Mouse (Mus musculus): ENCODE measurements around the gene Ddx6.
A peak's percentile ranks its signal among the peaks of the same experiment; 100 is the strongest.

Gene Ddx6

DNA sequence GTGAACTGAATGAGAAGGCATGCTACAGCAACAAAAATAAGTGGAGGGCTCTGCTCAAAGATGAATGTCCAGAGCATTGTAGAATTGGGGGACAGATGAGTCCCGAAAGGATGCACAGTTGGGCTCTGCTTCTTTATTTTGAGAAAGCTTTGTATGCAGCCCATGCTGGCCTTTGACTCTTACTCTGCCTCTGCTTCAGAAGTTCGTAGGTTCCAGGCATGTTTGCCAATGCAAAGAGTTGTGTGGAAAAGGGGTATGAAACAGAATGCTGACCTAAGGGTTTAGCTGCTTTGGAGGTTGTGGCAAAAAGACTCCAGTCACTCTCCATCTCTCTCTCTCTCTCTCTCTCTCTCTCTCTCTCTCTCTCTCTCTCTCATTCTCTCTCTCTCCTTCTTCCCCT, 36.9 kb downstream of the Ddx6 start:
- no peak for DNase-seq (ENCODE audit: low read depth)

DNA sequence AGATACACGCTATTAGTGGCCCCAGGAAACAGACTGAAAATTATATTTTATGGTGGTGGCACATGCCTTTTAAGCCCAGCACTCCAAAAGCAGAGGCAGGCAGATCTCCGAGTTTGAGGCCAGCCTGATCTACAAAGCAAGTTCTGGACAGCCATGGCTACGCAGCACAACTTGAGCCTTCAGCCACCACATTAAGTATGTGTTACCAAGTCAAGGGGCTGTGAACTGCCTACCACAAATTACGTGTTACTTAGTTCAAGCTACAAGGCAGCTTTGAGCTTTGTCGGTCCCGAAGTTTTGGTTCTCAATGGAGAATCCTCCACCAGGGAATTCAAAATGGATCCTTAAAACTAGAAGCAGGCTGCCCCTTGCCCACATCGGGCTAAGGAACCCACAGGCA, 38.4 kb downstream of the Ddx6 start:
- DNase-seq (ENCODE audit: low read depth), result no peak

DNA sequence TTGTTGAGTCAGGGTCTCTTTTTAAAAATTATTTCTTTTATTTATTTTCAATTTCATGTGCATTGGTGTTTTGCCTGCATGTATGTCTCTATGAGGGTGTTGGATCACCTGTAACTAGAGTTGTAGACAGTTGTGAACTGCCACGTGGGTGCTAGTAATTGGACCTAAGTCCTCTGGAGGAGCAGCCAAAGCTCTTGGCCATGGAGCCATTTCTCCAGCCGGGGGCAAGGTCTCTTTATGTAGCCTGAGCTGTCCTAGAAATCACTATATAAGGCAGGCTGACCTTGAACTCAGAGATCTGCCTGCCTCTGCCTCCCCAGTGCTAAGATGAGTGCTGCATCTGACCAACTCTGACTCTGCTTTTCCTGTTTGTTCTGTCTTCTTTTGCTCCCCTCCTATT, 39.5 kb downstream of the Ddx6 start:
- no peak for DNase-seq (ENCODE audit: low read depth)

DNA sequence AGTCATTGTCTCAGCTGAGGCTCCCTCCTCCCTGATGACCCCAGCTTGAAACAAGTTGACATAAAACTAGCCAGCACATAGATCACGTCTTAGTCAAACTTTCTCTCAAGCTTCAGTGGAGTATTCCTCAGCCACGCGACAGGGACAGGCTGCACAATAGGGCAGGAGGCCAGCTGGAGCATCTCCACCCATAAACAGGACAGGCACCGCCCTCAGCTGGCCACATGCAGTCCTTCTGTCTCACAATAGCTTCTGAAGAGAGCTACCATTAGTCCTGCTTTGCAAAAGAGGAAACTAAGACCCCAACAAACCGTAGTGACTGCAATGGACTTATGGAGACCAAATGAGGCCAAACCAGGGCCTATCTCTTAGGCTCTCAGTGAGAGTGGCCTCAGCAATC, 40.8 kb downstream of the Ddx6 start:
- no peak for DNase-seq (ENCODE audit: low read depth)

DNA sequence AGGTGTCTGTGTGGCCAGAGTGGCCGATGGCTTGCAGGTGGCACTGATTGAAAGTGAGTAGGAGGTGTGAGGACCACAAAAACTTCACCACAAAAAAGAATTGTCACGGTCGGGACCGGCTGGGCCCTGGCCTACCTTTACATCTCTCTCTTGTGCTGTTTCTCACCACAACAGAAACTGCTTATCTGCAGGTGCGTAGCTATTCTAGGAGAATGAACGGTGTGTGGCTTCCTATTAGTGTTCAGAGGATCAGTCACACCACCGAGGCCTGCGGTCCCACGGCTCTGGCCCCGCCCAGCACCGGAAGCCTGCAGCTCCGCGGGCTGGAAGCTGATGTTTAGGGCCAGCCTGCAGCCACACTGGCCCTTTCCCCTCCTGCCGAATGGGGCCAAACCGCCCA, 41.2 kb downstream of the Ddx6 start:
- DNase-seq (ENCODE audit: low read depth), result no peak

DNA sequence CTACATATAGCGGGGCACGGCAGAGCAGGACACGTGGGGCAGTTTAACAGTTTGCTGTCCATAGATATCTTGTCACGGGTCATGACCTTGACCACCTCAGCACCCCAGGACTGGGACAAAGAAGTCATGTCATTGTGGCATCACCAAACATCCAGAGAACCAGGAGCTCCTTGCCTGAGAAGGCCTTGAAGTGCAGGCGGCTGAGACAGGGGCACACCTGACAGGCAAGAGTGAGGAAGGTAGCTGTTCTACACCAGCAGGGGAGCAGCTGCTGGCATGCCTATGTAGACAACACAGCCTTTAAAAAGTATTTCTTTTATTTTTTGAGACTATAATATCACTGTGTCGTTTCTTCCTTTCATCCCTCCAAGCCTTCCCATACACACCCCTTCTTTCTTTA, 41.7 kb downstream of the Ddx6 start:
- DNase-seq (ENCODE audit: low read depth), result no peak

DNA sequence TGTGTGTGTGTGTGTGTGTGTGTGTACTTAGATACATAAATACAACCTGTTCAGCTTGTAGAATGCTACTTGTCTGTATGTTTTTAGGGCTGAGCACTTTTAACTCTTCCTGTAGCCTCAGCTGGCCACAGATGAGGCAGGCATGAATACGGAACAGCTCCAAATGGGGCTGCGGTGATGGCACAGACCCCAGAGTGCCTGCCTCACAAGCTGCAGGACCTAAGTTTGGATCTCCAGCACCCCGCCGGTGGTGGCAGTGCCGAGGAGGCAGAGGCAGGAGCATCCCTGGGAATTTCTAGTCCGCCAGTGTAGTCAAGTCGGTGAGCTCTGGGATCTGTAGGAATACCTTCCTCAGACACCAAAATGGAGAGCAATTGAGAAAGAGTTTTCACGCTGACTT, 42.3 kb downstream of the Ddx6 start:
- DNase-seq (ENCODE audit: low read depth), result no peak

DNA sequence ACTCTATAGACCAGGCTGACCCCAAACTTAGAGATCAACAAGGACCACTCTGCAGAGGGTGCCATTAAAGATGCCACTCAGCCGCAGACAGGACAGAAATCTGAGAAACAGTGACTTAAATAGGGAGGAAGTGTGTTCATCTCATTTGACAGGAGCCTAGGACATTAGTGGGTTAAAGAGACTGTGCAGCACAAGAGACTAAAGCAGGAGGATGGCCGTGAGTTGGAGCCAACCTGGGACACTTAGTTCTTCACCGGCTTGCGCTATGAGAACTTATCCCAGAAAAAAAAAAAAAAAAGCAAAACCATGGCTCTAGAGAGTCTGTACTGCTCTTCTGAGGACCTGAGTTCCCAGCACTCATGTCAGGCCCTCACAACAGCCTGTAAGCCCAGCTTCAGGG, 43.0 kb downstream of the Ddx6 start:
- no peak for DNase-seq (ENCODE audit: low read depth)

DNA sequence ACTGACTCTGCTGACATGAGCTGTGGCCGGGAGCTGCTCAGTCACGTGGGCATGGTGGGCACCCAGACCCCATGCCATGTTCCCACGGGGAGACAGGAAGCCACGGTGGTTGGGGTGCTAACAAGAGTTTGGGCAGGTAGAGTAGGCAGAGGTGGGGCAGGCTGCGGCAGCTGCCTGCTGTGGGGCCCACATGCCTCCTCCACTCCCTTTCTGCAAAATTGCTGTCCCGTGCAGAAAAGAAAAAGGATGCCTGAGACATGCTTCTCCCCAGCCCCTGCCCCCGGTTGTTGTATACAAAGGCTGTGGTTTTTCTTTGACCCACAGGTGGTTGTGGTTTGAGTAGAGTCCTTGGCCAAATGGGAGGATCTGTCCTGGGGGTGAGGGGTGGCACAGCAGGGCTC, 44.2 kb downstream of the Ddx6 start:
- peak; percentile 8 for DNase-seq (ENCODE audit: low read depth)

DNA sequence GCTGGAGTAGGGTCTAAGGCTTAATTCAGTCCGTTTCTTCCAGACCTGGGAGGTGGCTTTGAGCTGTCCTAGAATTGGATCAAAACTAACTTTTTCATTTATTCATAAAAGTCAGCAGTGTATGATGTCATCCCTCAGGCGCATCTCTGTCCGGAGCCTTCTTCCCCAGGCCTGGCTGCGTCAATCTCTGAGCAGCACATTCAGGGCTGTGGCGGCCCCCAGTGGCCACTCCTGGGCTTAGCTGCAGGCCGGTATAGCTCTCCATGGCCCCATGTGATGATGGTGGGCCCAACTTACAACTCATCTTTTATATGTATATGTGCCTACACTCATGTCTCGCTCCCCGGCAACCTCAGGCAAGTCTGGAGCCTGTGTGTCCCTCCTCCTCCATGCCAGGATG, 47.3 kb downstream of the Ddx6 start:
- DNase-seq (ENCODE audit: low read depth), result peak; percentile 85

DNA sequence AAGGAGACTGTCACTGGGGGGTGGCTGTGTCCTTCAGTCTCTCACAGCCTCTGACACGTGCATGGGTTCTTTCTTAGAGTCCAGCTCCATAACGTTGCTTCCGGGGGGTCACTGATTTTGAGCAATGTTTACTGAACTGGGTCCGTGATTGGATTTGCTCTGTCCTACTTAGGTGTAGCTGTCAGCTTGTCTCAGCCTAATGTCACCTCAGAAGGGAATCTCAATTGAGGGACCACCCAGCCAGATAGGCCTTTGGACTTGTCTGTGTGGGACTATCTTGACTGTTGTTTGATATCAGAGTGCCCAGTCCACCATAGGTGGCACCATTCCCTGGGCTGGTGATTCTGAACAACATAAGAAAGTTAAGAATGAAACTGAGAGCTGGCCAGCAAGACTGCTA, 49.2 kb downstream of the Ddx6 start:
- DNase-seq (ENCODE audit: low read depth), result no peak

DNA sequence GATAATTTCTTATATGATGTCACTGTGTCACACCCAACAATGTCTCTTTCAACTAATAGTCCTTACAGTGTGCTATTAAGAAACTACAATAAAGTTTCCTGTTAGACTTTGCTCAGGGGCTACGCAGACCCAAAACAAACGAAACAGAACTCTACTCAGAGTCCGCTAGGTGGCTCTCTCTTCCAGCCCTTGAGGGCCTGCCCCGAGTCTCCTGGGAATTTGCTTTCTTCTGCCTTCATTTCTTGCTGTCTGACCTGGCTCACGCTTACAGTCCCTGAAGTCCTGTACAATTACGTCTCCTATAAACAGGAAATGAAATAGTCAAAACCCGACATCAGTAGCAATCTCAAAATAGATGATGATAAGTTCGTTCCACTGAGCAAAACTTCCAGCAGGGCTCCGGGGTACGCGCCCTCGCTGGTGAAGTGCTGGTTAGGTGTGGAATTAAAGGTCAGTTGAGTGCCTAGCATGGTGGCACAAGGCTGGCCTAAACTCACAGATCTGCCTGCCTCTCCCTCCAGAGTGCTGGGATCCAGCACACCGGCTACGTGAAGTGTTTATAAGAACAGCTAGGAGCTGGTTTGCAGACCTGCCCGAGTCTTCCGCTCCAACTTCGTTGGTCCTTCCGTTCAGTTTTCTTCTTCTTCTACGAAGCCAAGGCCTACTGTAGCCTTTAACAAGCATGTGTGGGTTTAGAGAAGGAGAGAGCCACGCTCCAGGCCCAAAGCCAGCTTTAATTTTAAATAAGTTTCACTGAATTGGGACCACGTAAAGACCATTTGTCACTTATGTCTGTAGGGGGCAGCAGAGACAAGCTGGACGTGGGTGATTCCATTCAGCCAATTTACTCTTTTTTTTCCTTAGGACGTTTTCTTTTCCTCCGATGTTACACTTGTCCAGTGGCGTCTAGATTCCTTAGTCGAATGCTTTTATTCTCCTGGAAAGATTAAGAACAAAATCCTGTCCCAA, 50.7 kb downstream of the Ddx6 start:
- DNase-seq (ENCODE audit: low read depth), result peak; percentile 88

DNA sequence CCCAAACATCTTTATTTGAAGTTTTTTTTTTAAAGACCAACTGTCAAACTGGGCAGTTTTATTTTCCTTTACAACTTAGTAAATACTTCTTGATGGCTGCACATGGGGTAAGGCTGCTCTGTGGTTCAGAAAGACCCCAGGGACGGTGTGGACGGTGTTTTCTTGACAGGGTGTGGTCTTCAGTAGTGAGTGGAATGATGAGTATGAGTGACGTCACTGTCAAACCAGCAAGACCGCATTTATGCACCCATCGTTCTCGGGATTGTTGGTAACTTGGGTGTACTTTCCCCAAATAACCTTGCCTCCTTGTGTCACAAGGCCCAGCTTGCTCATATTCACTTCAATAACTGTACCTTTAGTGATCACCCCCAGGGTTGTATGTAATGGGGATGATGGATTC, 59.0 kb downstream of the Ddx6 start:
- no peak for DNase-seq (ENCODE audit: low read depth)

DNA sequence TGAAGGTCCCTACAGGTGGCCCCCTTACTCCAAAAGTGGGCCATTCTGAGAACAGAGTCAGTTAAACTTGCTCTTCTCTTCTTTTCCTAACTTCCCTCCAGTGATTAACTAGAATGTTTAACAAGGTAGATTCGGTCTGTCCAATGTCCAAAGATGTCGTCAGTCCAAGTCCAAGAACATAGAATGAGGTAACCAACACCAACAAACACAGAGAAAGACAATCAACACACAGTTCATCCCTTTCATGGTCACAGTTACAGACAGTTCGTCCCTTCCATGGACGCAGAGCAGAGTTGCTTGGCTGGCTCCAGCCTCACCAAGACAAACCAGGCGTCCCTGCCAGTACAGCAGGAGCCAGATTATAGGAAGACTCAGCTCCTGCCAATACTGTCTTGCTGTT, 66.7 kb downstream of the Ddx6 start:
- no peak for DNase-seq (ENCODE audit: low read depth)

DNA sequence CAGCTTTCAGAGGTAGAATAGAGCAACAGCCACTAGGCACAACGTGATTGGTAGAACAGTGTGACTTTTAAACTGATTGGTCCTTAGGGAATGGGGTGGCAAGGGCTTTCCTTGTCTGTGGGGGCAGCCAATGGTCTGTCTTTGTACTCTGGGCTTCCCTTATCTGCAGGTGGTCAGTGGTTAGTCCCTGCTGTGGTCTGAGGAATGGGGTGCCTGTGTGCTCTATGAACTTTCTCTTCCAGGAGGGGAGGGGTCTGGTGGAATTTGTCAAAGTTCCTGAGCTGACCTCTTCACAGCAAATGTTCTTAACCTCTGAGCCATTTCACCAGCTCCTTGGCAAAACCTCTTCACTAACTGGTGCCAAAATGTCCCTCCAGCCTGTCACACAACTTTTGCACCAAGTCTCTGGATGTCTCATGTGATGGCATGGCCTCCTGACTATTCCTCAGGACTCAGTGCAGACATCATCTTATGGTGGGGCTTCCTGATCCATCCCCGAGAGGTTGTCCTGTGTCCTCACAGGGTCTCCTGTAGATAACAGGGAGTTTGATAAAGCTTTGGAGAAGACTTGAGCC, 67.7 kb downstream of the Ddx6 start:
- no peak for DNase-seq (ENCODE audit: low read depth)

DNA sequence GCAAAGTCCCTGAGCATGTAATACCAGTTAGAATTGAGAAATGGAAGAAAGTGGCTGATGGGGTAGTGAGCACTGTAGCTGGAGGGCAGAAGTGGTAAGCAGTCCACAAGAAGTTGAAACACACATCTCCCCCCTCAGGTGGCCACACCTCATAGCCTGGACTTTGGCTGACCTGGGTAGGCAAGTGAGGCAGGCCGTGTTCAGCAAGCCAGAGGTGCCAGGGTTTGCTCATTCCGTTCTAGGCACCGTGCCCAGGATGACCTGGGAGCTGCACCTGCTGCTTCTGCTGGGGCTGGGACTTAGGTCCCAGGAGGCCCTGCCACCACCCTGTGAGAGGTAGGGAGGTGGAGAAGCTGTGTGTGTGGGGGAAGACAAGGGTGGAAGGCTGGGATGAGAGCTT, 68.3 kb downstream of the Ddx6 start, which contains the start of gene Treh:
Gene Treh, plus strand, starts transcription at position 229 of the 400 bp plus-strand sequence.
- no peak for DNase-seq (ENCODE audit: low read depth)

DNA sequence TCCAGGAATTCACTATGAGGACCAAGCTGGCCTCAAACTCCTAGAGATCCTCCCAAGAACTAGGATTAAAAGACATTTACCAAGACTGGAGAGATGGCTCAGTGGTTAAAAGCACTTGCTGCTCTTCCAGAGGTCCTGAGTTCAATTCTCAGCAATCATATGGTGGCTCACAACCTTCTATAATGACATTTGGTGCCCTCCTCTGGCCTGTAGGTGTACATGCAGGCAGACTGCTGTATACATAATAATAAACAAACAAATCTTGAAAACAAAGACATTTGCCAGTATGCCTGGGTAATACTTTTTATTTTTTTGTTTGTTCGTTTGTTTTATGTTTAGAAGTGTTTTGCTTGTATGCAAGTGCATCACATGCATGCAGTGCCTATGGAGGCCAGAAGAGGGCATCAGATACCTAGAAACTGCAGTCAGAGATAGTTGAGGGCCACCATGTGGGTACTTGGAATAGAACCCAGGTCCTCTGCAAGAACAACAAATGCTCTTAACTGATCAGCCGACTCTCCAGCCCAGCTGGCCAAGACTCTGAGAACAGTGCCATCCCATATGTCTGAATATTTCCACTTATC, 73.7 kb downstream of the Ddx6 start:
- no peak for DNase-seq (ENCODE audit: low read depth)

DNA sequence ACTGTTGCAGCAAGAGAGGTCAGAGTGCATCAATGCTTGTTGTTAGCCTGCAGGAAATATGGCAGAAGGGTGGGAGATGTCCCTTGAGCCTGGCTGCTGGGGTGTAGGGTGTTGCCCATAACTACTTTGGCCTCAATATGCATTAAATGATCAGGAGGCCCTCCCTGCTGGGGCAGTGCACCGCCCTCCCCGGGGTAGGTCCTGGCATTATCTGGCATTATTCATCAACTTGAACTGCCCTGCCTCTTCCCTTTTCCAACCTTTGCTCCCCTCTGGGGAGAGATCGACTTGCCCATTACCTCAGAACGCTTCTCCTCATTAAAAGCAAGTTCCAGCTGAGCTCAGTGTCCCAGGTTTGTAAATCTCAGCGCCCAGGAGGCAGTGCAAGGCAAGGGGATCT, 74.9 kb downstream of the Ddx6 start:
- no peak for DNase-seq (ENCODE audit: low read depth)

DNA sequence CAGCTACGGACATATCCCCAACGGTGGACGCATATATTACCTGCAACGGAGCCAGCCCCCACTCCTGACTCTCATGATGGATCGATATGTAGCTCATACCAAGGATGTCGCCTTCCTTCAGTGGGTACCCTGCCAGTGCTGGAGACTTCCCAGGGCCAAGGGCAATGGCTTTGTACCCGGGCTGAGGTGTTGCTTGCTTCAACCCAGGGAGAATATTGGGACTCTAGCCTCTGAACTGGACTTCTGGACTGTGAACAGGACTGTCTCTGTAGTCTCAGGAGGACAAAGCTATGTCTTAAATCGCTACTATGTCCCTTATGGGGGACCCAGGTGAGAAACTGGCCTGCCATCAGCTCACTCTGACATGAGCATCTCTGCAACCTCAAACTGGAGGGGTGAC, 78.4 kb downstream of the Ddx6 start:
- DNase-seq (ENCODE audit: low read depth), result no peak

DNA sequence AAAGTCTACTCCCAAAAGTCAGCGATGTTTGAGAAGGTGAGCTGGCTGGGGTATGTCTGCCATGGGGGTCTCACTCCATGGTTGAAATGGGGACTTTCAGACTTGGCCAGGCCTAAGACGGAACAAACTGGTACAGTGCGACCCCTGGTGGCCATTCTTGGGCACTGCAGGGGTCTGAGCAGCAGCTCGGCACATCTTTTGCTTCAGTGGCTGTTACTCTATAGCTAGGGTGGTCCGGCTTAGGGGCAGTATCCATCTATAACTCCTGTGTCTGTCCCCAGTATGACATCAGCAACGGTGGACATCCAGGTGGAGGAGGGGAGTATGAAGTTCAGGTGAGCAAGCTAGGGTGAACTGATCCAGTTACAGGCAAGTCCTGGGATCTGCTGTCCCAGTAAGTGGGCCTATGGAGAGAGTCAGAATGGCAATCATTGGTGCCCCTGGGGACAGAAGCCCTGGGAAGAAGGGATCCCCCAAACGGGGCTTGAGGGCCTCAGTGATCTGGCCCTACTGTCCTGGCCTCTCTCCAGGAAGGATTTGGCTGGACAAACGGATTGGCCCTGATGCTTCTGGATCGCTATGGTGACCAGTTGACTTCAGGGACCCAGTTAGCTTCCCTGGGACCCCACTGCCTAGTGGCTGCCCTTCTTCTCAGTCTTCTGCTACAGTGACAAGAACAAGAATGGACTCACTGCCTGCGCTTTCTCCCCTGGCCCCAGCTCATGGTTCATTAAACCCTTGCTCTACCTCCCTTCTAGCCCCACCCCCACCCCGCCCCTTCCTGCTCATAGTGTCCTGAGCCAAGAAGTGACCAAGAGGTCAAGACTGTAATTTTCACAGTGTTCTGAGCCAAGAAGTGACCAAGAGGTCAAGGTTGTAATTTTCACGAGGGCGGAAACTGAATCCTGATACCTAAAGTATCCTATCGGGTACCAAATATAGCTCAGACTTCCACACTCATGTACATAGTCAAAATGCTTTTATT, 80.9 kb downstream of the Ddx6 start:
- DNase-seq (ENCODE audit: low read depth), result peak; percentile 81

DNA sequence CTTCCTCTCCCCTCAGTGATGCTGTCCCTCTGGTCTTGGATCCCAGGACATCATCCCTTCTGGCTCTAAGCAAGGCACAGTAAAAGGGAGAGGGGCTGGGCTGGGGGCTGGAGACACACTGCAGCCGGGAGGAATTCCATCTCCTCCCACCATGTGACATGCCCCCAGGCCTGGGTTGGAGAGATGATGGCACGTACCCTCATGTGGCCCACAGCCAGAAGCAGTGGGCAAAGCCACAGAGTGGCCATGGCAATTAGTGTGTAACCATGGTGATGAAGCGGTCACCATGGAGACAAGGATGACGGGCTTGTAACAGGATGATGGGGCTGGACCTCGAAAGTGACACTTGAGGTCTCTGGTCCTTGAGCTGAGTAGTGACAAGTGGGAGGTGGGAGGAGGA, 81.9 kb downstream of the Ddx6 start:
- DNase-seq (ENCODE audit: low read depth), result peak; percentile 25

DNA sequence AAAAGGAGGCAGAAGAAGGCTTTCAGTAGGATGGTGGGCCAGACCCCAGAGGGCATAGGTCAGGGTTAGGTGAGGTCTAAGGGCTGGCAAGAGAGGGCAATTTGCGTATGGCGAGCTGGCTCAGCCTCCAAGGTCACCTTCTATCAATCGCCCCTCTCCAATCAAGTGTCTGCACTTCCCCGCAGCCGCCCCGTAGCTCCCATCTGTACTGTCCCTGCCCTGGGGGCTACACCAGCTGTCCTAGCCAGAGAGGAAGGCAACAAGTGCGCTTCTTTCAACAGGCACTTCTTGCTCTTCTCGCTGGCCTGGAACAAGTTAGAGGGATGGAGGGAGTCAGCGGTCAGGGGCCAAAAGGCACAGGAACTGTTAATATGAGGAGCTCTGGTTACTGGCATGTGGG, 83.3 kb downstream of the Ddx6 start:
- DNase-seq (ENCODE audit: low read depth), result no peak

Measured in NIH3T3 (cell line).